Mouse (Mus musculus): ENCODE measurements around the gene Notch1.

Gene Notch1

GRCm38 (mm10) chr2:26500027-26500598 is 16.4 kb downstream of the Notch1 start:
- DNase-seq (ENCODE audit: low read depth): no peak

- no peak for DNase-seq (ENCODE audit: low read depth)
Measured at GRCm38 (mm10) chr2:26498694-26499093, 17.8 kb downstream of the Notch1 start.

GRCm38 (mm10) chr2:26497861-26498533 is 18.5 kb downstream of the Notch1 start:
- no peak for DNase-seq (ENCODE audit: low read depth)

GRCm38 (mm10) chr2:26496451-26496850 is 20.0 kb downstream of the Notch1 start:
- DNase-seq (ENCODE audit: low read depth): no peak

- no peak for DNase-seq (ENCODE audit: low read depth)
Measured at GRCm38 (mm10) chr2:26495701-26496100, 20.8 kb downstream of the Notch1 start.

GRCm38 (mm10) chr2:26494991-26495390 is 21.5 kb downstream of the Notch1 start:
- no peak for DNase-seq (ENCODE audit: low read depth)

GRCm38 (mm10) chr2:26494396-26494795 is 22.1 kb downstream of the Notch1 start:
- DNase-seq (ENCODE audit: low read depth): no peak

GRCm38 (mm10) chr2:26493021-26493781 is 23.3 kb downstream of the Notch1 start:
- DNase-seq (ENCODE audit: low read depth): no peak

GRCm38 (mm10) chr2:26490760-26491301 is 25.6 kb downstream of the Notch1 start:
- no peak for DNase-seq (ENCODE audit: low read depth)

GRCm38 (mm10) chr2:26488535-26489135 is 27.8 kb downstream of the Notch1 start:
- DNase-seq (ENCODE audit: low read depth): no peak

- no peak for DNase-seq (ENCODE audit: low read depth)
Measured at GRCm38 (mm10) chr2:26487322-26488021, 29.0 kb downstream of the Notch1 start.

GRCm38 (mm10) chr2:26486835-26487321 is 29.6 kb downstream of the Notch1 start:
- DNase-seq (ENCODE audit: low read depth): no peak

GRCm38 (mm10) chr2:26486264-26486810 is 30.1 kb downstream of the Notch1 start:
- DNase-seq (ENCODE audit: low read depth): no peak

- no peak for DNase-seq (ENCODE audit: low read depth)
Measured at GRCm38 (mm10) chr2:26485710-26486109, 30.8 kb downstream of the Notch1 start.

GRCm38 (mm10) chr2:26485278-26485677 is 31.2 kb downstream of the Notch1 start:
- DNase-seq (ENCODE audit: low read depth): no peak

GRCm38 (mm10) chr2:26484169-26484568 is 32.3 kb downstream of the Notch1 start:
- DNase-seq (ENCODE audit: low read depth): no peak

- DNase-seq (ENCODE audit: low read depth): no peak
Measured at GRCm38 (mm10) chr2:26483230-26483869, 33.1 kb downstream of the Notch1 start.

GRCm38 (mm10) chr2:26482824-26483223 is 33.6 kb downstream of the Notch1 start:
- no peak for DNase-seq (ENCODE audit: low read depth)

GRCm38 (mm10) chr2:26481724-26482495 is 34.6 kb downstream of the Notch1 start:
- DNase-seq (ENCODE audit: low read depth): no peak

GRCm38 (mm10) chr2:26480911-26481310 is 35.6 kb downstream of the Notch1 start:
- DNase-seq (ENCODE audit: low read depth): no peak
